Comparison of ENCODE assay signal across 14 mouse cellular contexts in genomic region chr1:132213076-132213475, GRCm38 (mm10). TPM values are rescaled to one million over a fixed set of nuclear protein-coding genes. Genes with fewer than 3 reads are reported as not detected.
DNase-seq lines count a peak whose midpoint lies in the region; ATAC-seq and TF ChIP-seq lines count a peak whose summit lies in the region.
"Had no signal": no experiment of that assay in that cellular context is flagged by ENCODE, and none has a peak within 500 bp of the region (broad histone marks: within the 10 kb centered on the region; RNA-seq: fewer than 3 reads in every experiment).

No protein-coding gene starts in this region.

- H3K36me3 ChIP-seq in hindbrain, embryonic 16.5 days (ENCODE audit: control insufficient read depth, insufficient read depth, low read length) = no peaks in the 10 kb centered on the region
- H3K36me3 ChIP-seq: embryonic facial prominence, embryonic 13.5 days had no signal

- H3K4me1 ChIP-seq in lung, adult 2 months (ENCODE audit: control insufficient read depth, insufficient read depth, low read length) = 0 out of 2 replicates have a peak, but pooled peaks cover 4% of the 10 kb centered on the region
- peaks cover 38% of the 10 kb centered on the region for H3K4me1 ChIP-seq in hindbrain, embryonic 16.5 days (ENCODE audit: control insufficient read depth, insufficient read depth, low read depth, low read length)

- no peak overlapping the region for H3K4me3 ChIP-seq in lung, adult 2 months (replicated peaks; ENCODE audit: extremely low read depth, low read depth, low read length)
- no peak overlapping the region for H3K4me3 ChIP-seq in hindbrain, embryonic 16.5 days (ENCODE audit: low read length)

- 63% methylated on average over 6 of the region's 6 CpGs for WGBS in lung, adult 2 months
- 12% methylated on average over 6 of the region's 6 CpGs for whole genome bisulfite sequencing in hindbrain, embryonic 16.5 days

- no peak for TF ChIP-seq CTCF in lung, adult 2 months (IDR thresholded peaks at IDR 0.05; ENCODE audit: insufficient read depth, low read length)

- no peak overlapping the region for H3K4me2 ChIP-seq in hindbrain, embryonic 16.5 days (ENCODE audit: low read length)

- peak; percentile 59 to 76 for DNase-seq in cerebellum, postnatal 14 days
- peak; percentile 44 for DNase-seq in lung, postnatal 10 days
- no peak for DNase-seq in lung, adult 2 months
- DNase-seq in retina, embryonic 14.5 days (ENCODE audit: low spot score) = peak; percentile 49
- no peak for DNase-seq in frontal cortex, postnatal 36 days (ENCODE audit: low spot score in 2 of 2)
- no peak for DNase-seq in ovary, adult 18-20 months (ENCODE audit: low spot score)

- TF ChIP-seq POLR2A in lung, adult 2 months (IDR thresholded peaks at IDR 0.05; ENCODE audit: borderline replicate concordance, extremely low read depth, low read depth, low read length) = no peak

- no peaks in the 10 kb centered on the region for H3K27me3 ChIP-seq in hindbrain, embryonic 16.5 days (replicated peaks; ENCODE audit: control insufficient read depth, insufficient read depth, low read length)
- H3K27me3 ChIP-seq: Patski had no signal

- H3K9me3 ChIP-seq in hindbrain, embryonic 16.5 days (ENCODE audit: control insufficient read depth, low read length) = no peaks in the 10 kb centered on the region
- H3K9me3 ChIP-seq: embryonic facial prominence, embryonic 13.5 days had no signal

- H3K9ac ChIP-seq in hindbrain, embryonic 16.5 days (ENCODE audit: low read depth, low read length) = no peak overlapping the region

- ATAC-seq in cerebellum, adult (ENCODE audit: insufficient number of reproducible peaks, low FRiP score, low TSS enrichment) = no peak; the same call in 1 of the 2 replicates
- ATAC-seq in hindbrain, embryonic 16.5 days = peak; percentile 78
- ATAC-seq: Patski had no signal

- 0 out of 2 replicates have a peak overlapping the region, but pooled peaks have one; percentile 4 for H3K27ac ChIP-seq in hindbrain, embryonic 16.5 days (ENCODE audit: low read depth, low read length)
- H3K27ac ChIP-seq: embryonic facial prominence, embryonic 13.5 days; gastrocnemius, adult 2 months had no signal

RNA-seq across cellular contexts. Expression of gene Gm10188, which starts 16.5 kb away (rescaled TPM):
- not detected in 2 replicates for polyA plus RNA-seq in lung, adult 2 months (2012; rRNA removed)
- not detected in 2 replicates for polyA plus RNA-seq in hindbrain, embryonic 16.5 days (2015; fragmentation: Nextera tagmentation; extraction: Ambion mirVana)
- polyA plus RNA-seq: C2C12; embryonic facial prominence, embryonic 13.5 days; heart, embryonic 16.5 days; liver, embryonic 11.5 days had no signal

RNA-seq across cellular contexts. Expression of gene AC124108.1, which starts 21.8 kb away (rescaled TPM):
- not detected in 2 replicates for polyA plus RNA-seq in lung, adult 2 months (2012; rRNA removed)
- polyA plus RNA-seq in hindbrain, embryonic 16.5 days (2015; fragmentation: Nextera tagmentation; extraction: Ambion mirVana) = 1.8 and 2.3 TPM in 2 replicates
- polyA plus RNA-seq: heart, embryonic 16.5 days had no signal

RNA-seq across cellular contexts. Expression of gene Lemd1, which starts 21.8 kb away (rescaled TPM):
- polyA plus RNA-seq in lung, adult 2 months (2012; rRNA removed) = not detected in 2 replicates
- 11.4 and 14.0 TPM in 2 replicates for polyA plus RNA-seq in hindbrain, embryonic 16.5 days (2015; fragmentation: Nextera tagmentation; extraction: Ambion mirVana)
- polyA plus RNA-seq: heart, embryonic 16.5 days had no signal

Comparison
In these comparisons a context has a peak if more than half of its experiments do, and no peak if none do; other contexts are left out.
1. DNase-seq: peak in cerebellum, postnatal 14 days (2 of 2), lung, postnatal 10 days (single experiment) and retina, embryonic 14.5 days (single experiment); none in lung, adult 2 months (single experiment), frontal cortex, postnatal 36 days (0 of 2) and ovary, adult 18-20 months (single experiment).
2. RNA of gene Lemd1, which starts 21.8 kb away (polyA plus RNA-seq): 11.4 to 14.0 TPM in hindbrain, embryonic 16.5 days; not detected in lung, adult 2 months; every median in the first group is over 10 times any median in the second.